Mouse (Mus musculus): ENCODE results near the gene Dpm3. TPM values are rescaled to one million over a fixed set of nuclear protein-coding genes. Genes with fewer than 3 reads are reported as not detected.
A peak's percentile ranks its signal among the peaks of the same experiment; 100 is the strongest.

The Dpm3 gene
- polyA plus RNA-seq, 1 experiment = 431 TPM

DNA sequence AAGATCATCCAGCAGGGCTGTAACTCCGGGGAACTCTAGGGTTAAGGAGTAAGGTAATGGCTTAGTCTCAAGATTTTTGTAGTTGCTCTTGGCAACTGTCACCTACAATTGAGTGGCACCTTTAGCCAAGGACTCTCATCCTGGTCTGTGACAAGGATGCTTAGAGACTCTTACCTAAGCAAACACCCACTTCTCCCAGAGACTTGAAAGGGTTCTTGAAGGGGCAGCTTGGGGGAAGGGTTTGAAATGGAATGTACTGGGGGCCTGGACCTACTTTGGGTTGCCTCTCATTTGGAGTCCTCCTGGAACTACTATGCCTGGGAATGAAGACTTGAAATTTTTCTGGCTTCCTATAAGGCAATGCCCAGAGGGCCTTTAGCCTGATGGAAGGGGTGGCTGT is 40.9 kb upstream of the Dpm3 start:
- DNase-seq = no peak
- Histone ChIP-seq H3K4me3 (ENCODE audit: insufficient read depth, low read depth, low read length) (no peak overlapping the region), H3K4me1 (ENCODE audit: control insufficient read depth, insufficient read depth, low read length) (no peaks in the 10 kb centered on the region; the same call in 1 of the 2 replicates), H3K36me3 (ENCODE audit: control insufficient read depth, insufficient read depth, low read length) (no peaks in the 10 kb centered on the region), H3K27me3 (replicated peaks; ENCODE audit: control insufficient read depth, insufficient read depth, low read length) (no peaks in the 10 kb centered on the region), H3K27ac (ENCODE audit: insufficient read depth, low read depth, low read length) (no peak overlapping the region)
- WGBS = 79% methylated on average over 1 of the region's 1 CpGs
- no peak for TF ChIP-seq CTCF (conservative IDR thresholded peaks at IDR 0.05; ENCODE audit: insufficient read depth, insufficient read length, low read depth, low read length)
- TF ChIP-seq POLR2A (IDR thresholded peaks at IDR 0.05; ENCODE audit: low read depth, low read length) = no peak

DNA sequence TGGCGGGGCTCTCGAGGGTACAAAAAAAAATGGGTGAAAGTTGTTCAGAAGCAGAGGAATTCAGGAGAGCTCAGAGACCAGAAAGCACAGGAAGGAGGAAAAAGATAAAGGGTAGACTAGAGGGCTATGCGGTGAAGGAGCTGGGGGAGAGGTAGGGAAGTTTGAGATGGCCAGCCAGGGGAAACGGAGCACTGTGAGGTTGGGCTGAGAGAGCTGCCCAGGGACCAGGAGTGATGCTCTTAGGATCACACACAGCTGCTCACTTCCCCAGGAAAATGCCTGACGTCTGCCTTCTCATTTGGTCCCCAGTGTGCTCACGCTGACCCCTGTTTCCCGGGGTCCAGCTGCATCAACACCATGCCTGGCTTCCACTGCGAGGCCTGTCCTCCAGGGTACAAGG is 39.6 kb upstream of the Dpm3 start:
- H3K27me3 ChIP-seq (replicated peaks; ENCODE audit: control insufficient read depth, insufficient read depth, low read length) = no peaks in the 10 kb centered on the region
- DNase-seq = no peak
- 33% methylated on average over 8 of the region's 8 CpGs for WGBS
- no peaks in the 10 kb centered on the region for H3K4me1 ChIP-seq (ENCODE audit: control insufficient read depth, insufficient read depth, low read length)
- no peak overlapping the region for H3K4me3 ChIP-seq (ENCODE audit: insufficient read depth, low read depth, low read length)
- H3K27ac ChIP-seq (ENCODE audit: insufficient read depth, low read depth, low read length) = no peak overlapping the region
- TF ChIP-seq POLR2A (IDR thresholded peaks at IDR 0.05; ENCODE audit: low read depth, low read length) (no peak), CTCF (conservative IDR thresholded peaks at IDR 0.05; ENCODE audit: insufficient read depth, insufficient read length, low read depth, low read length) (no peak)
- H3K36me3 ChIP-seq (ENCODE audit: control insufficient read depth, insufficient read depth, low read length) = no peaks in the 10 kb centered on the region

DNA sequence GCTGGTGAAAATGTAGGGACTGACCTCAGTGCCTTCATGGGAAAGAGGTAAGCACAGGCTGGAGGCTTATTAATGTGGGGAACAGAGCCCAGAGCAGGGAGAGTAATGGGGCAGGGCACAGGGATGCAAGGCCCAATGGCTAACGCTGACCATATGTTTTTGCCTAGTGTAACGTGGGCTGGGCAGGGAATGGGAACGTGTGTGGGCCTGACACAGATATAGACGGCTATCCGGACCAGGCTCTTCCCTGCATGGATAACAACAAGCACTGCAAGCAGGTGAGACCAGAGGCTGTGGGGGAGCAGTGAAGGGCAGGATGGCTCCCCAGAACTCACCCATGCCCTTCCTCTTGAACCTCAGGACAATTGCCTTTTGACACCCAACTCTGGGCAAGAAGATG is 38.0 kb upstream of the Dpm3 start:
- H3K36me3 ChIP-seq (ENCODE audit: control insufficient read depth, insufficient read depth, low read length) = no peaks in the 10 kb centered on the region
- WGBS = 92% methylated on average over 5 of the region's 5 CpGs
- TF ChIP-seq CTCF (conservative IDR thresholded peaks at IDR 0.05; ENCODE audit: insufficient read depth, insufficient read length, low read depth, low read length) (no peak), POLR2A (IDR thresholded peaks at IDR 0.05; ENCODE audit: low read depth, low read length) (no peak)
- no peaks in the 10 kb centered on the region for H3K27me3 ChIP-seq (replicated peaks; ENCODE audit: control insufficient read depth, insufficient read depth, low read length)
- no peak for DNase-seq
- no peak overlapping the region for H3K27ac ChIP-seq (ENCODE audit: insufficient read depth, low read depth, low read length)
- no peak overlapping the region for H3K4me3 ChIP-seq (ENCODE audit: insufficient read depth, low read depth, low read length)
- no peaks in the 10 kb centered on the region for H3K4me1 ChIP-seq (ENCODE audit: control insufficient read depth, insufficient read depth, low read length)

DNA sequence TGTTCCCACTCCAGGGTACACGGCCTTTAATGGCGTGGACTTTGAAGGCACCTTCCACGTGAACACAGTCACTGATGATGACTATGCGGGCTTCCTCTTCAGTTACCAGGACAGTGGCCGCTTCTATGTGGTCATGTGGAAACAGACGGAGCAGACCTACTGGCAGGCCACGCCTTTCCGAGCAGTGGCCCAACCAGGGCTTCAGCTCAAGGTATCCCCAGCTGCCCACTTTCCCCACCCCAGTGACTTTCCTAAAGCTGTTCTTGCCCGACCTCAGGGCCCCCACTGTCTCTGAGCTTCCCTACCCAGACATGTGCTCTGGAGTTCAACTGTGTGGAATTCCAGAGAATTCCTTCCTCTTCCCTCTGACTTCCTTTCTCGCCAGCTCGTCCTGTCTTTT is 34.4 kb upstream of the Dpm3 start:
- Histone ChIP-seq H3K27ac (ENCODE audit: insufficient read depth, low read depth, low read length) (no peak overlapping the region), H3K4me3 (ENCODE audit: insufficient read depth, low read depth, low read length) (no peak overlapping the region), H3K36me3 (ENCODE audit: control insufficient read depth, insufficient read depth, low read length) (no peaks in the 10 kb centered on the region), H3K4me1 (ENCODE audit: control insufficient read depth, insufficient read depth, low read length) (peaks cover 9% of the 10 kb centered on the region; the same call in 1 of the 2 replicates), H3K27me3 (replicated peaks; ENCODE audit: control insufficient read depth, insufficient read depth, low read length) (no peaks in the 10 kb centered on the region)
- no peak for DNase-seq
- TF ChIP-seq POLR2A (IDR thresholded peaks at IDR 0.05; ENCODE audit: low read depth, low read length) (no peak), CTCF (conservative IDR thresholded peaks at IDR 0.05; ENCODE audit: insufficient read depth, insufficient read length, low read depth, low read length) (no peak)
- 85% methylated on average over 11 of the region's 11 CpGs for WGBS

DNA sequence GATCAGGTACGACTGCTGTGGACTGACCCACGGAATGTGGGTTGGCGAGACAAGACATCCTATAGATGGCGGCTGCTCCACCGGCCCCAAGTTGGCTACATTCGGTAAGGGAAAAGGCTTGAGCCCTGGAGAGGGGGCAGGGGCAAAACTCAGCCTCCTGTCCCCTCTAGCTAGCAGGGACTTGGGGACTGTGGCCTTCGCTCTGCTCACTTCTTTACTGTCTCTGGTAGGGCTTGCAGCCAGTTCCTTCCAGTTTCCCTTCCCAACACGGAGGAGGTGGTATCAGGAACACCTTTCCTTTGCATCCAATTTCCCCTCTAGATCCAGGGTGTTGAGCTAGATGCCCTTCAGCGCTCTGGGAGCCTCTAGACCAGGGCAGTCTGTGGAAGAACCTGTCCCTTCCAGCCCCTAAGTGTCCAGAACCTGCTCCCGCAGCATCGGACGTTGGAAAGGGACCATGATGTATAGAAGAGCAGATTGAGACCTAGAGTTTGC is 33.8 kb upstream of the Dpm3 start:
- no peak for DNase-seq
- no peak overlapping the region for H3K4me3 ChIP-seq (ENCODE audit: insufficient read depth, low read depth, low read length)
- 84% methylated on average over 12 of the region's 12 CpGs for WGBS
- no peaks in the 10 kb centered on the region for H3K27me3 ChIP-seq (replicated peaks; ENCODE audit: control insufficient read depth, insufficient read depth, low read length)
- H3K36me3 ChIP-seq (ENCODE audit: control insufficient read depth, insufficient read depth, low read length) = no peaks in the 10 kb centered on the region
- H3K4me1 ChIP-seq (ENCODE audit: control insufficient read depth, insufficient read depth, low read length) = peaks cover 9% of the 10 kb centered on the region; the same call in 1 of the 2 replicates
- no peak overlapping the region for H3K27ac ChIP-seq (ENCODE audit: insufficient read depth, low read depth, low read length)
- no peak for TF ChIP-seq CTCF (conservative IDR thresholded peaks at IDR 0.05; ENCODE audit: insufficient read depth, insufficient read length, low read depth, low read length)
- no peak for TF ChIP-seq POLR2A (IDR thresholded peaks at IDR 0.05; ENCODE audit: low read depth, low read length)

DNA sequence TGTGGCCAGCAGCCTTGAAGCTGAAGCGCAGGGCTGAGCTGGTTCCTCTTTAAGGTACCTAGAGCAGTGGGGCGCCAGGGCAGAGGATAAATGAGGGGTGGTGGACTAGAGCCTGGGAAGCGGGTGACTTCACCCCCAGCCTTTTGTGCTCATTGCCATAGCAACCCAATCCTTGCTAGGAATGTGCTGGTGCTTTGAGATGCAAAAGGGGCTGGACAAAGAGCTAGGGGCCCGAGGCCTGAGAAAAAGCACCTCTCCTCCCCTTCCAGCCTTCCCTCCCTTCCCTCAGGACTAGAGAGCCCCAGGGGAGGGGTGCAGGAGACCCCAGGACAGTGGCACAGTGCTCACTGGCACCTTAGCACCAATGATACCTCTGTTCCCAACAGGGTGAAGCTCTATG is 33.2 kb upstream of the Dpm3 start:
- Histone ChIP-seq H3K27me3 (replicated peaks; ENCODE audit: control insufficient read depth, insufficient read depth, low read length) (no peaks in the 10 kb centered on the region), H3K4me1 (ENCODE audit: control insufficient read depth, insufficient read depth, low read length) (peaks cover 9% of the 10 kb centered on the region; the same call in 1 of the 2 replicates), H3K4me3 (ENCODE audit: insufficient read depth, low read depth, low read length) (no peak overlapping the region), H3K36me3 (ENCODE audit: control insufficient read depth, insufficient read depth, low read length) (no peaks in the 10 kb centered on the region), H3K27ac (ENCODE audit: insufficient read depth, low read depth, low read length) (no peak overlapping the region)
- no peak for DNase-seq
- TF ChIP-seq CTCF (conservative IDR thresholded peaks at IDR 0.05; ENCODE audit: insufficient read depth, insufficient read length, low read depth, low read length) = no peak
- no peak for TF ChIP-seq POLR2A (IDR thresholded peaks at IDR 0.05; ENCODE audit: low read depth, low read length)
- WGBS = 83% methylated on average over 4 of the region's 4 CpGs

DNA sequence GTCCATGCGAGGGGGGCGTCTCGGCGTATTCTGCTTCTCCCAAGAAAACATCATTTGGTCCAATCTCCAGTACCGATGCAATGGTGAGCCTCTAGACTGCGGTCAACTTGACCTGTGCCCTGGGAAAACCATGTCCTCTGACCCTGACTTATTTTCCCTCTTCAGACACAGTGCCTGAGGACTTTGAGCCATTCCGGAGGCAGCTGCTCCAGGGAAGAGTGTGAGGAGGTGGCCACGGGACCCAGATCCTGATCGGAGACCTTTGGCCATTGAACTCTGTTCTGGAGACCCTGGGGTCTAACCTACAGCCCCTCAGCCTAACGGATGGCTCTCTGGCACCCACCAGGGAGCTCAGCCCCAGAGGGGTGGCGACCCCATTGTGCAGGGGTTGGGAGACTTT is 32.8 kb upstream of the Dpm3 start:
- TF ChIP-seq POLR2A (IDR thresholded peaks at IDR 0.05; ENCODE audit: low read depth, low read length) (no peak), CTCF (conservative IDR thresholded peaks at IDR 0.05; ENCODE audit: insufficient read depth, insufficient read length, low read depth, low read length) (no peak)
- WGBS = 63% methylated on average over 11 of the region's 11 CpGs
- no peak overlapping the region for H3K4me3 ChIP-seq (ENCODE audit: insufficient read depth, low read depth, low read length)

More for the DNA sequence above, 32.8 kb upstream of the Dpm3 start:
- H3K27ac ChIP-seq (ENCODE audit: insufficient read depth, low read depth, low read length) = no peak overlapping the region
- DNase-seq = peak; percentile 55
- H3K4me1 ChIP-seq (ENCODE audit: control insufficient read depth, insufficient read depth, low read length) = peaks cover 9% of the 10 kb centered on the region; the same call in 1 of the 2 replicates
- H3K27me3 ChIP-seq (replicated peaks; ENCODE audit: control insufficient read depth, insufficient read depth, low read length) = no peaks in the 10 kb centered on the region
- H3K36me3 ChIP-seq (ENCODE audit: control insufficient read depth, insufficient read depth, low read length) = no peaks in the 10 kb centered on the region

All from kidney, adult 2 months (tissue).